Comparison of ENCODE assay signal across 8 mouse cellular contexts in genomic region chr9:97019231-97019630, GRCm38 (mm10). TPM values are rescaled to one million over a fixed set of nuclear protein-coding genes. Genes with fewer than 3 reads are reported as not detected.
DNase-seq lines count a peak whose midpoint lies in the region; ATAC-seq and TF ChIP-seq lines count a peak whose summit lies in the region.

No protein-coding gene starts in this region.

- 0% methylated on average over 11 of the region's 11 CpGs for WGBS in lung, embryonic 15.5 days
- WGBS in forebrain, embryonic 10.5 days = 1% methylated on average over 11 of the region's 11 CpGs
- 5% methylated on average over 11 of the region's 11 CpGs for WGBS in small intestine, adult 2 months

- peak overlapping the region; percentile 97 for H3K4me2 ChIP-seq in lung, embryonic 15.5 days

- H3K9ac ChIP-seq in lung, embryonic 15.5 days = peak overlapping the region; percentile 55; the same call in 1 of the 2 replicates

- peak overlapping the region; percentile 58 for H3K4me3 ChIP-seq in lung, embryonic 15.5 days
- peak overlapping the region; percentile 83 for H3K4me3 ChIP-seq in forebrain, embryonic 10.5 days
- peak overlapping the region; percentile 57 for H3K4me3 ChIP-seq in small intestine, adult 2 months (ENCODE audit: low read depth, low read length)

- peak overlapping the region; percentile 77; the same call in 1 of the 2 replicates for H3K27ac ChIP-seq in lung, embryonic 15.5 days
- peak overlapping the region; percentile 98 for H3K27ac ChIP-seq in forebrain, embryonic 10.5 days
- no peak overlapping the region for H3K27ac ChIP-seq in small intestine, adult 2 months (ENCODE audit: insufficient read depth, low read depth, low read length)

- DNase-seq in lung, postnatal 36 days = no peak
- DNase-seq in forebrain, embryonic 10.5 days (ENCODE audit: extremely low spot score, low spot score) = no peak
- DNase-seq in kidney, postnatal 4 days = peak; percentile 34 to 50
- DNase-seq in thymus, postnatal 14 days = no peak
- DNase-seq in gastrocnemius, postnatal 36 days = no peak
- DNase-seq in adrenal gland, postnatal 36 days = no peak

- no peaks in the 10 kb centered on the region for H3K9me3 ChIP-seq in lung, embryonic 15.5 days
- H3K9me3 ChIP-seq in forebrain, embryonic 10.5 days = no peaks in the 10 kb centered on the region

- TF ChIP-seq CTCF in small intestine, adult 2 months (IDR thresholded peaks at IDR 0.05; ENCODE audit: extremely low read depth, insufficient read length, insufficient replicate concordance, low read depth, low read length) = no peak; the same call in 1 of the 2 replicates

- H3K36me3 ChIP-seq in lung, embryonic 15.5 days = no peaks in the 10 kb centered on the region
- peaks cover 2% of the 10 kb centered on the region; the same call in 1 of the 2 replicates for H3K36me3 ChIP-seq in forebrain, embryonic 10.5 days (replicated peaks)
- no peaks in the 10 kb centered on the region for H3K36me3 ChIP-seq in small intestine, adult 2 months (ENCODE audit: control insufficient read depth, insufficient read depth, low read length)

- peaks cover 38% of the 10 kb centered on the region for H3K27me3 ChIP-seq in lung, embryonic 15.5 days
- peaks cover 26% of the 10 kb centered on the region for H3K27me3 ChIP-seq in forebrain, embryonic 10.5 days (ENCODE audit: poor library complexity, severe bottlenecking)
- peaks cover 27% of the 10 kb centered on the region for H3K27me3 ChIP-seq in small intestine, adult 2 months (ENCODE audit: control insufficient read depth, insufficient read depth, low read length)

- H3K4me1 ChIP-seq in lung, embryonic 15.5 days = peaks cover 37% of the 10 kb centered on the region
- H3K4me1 ChIP-seq in forebrain, embryonic 10.5 days = peaks cover 49% of the 10 kb centered on the region
- H3K4me1 ChIP-seq in small intestine, adult 2 months (ENCODE audit: control insufficient read depth, insufficient read depth, insufficient read length, low read length) = peaks cover 8% of the 10 kb centered on the region

- no peak for TF ChIP-seq POLR2A in small intestine, adult 2 months (IDR thresholded peaks at IDR 0.05; ENCODE audit: low read depth, low read length)

- no peak for ATAC-seq in lung, embryonic 15.5 days (ENCODE audit: borderline replicate concordance, extremely low read depth, low FRiP score, low TSS enrichment)

- intact Hi-C loops in gastrocnemius, postnatal 36 days (cut with DNase I) = loop anchor here (2.0 kb wide), 2 partner anchors 58 to 100 kb away; no protein-coding TSS in a partner anchor

RNA-seq across cellular contexts. Expression of gene Spsb4, which starts 0.6 kb away (rescaled TPM):
- 14.1 and 14.5 TPM in 2 replicates for polyA plus RNA-seq in lung, embryonic 15.5 days (2015; fragmentation: Nextera tagmentation; extraction: Ambion mirVana)
- 102 and 109 TPM in 2 replicates for polyA plus RNA-seq in forebrain, embryonic 10.5 days (2016; fragmentation: Nextera tagmentation; extraction: Ambion mirVana)
- polyA plus RNA-seq in small intestine, adult 2 months (2012; rRNA removed) = 0.24 and 0.56 TPM in 2 replicates
- 1 to 10 TPM; 1.4 to 4.1 TPM for total RNA-seq in gastrocnemius, postnatal 36 days (2021)
- under 1 TPM; 0.93 to 0.99 TPM for total RNA-seq in adrenal gland, postnatal 36 days (2021)

Comparison
In these comparisons a context has a peak if more than half of its experiments do, and no peak if none do; other contexts are left out.
1. DNase-seq: peak in kidney, postnatal 4 days (2 of 2); none in lung, postnatal 36 days (single experiment), forebrain, embryonic 10.5 days (single experiment), thymus, postnatal 14 days (single experiment), gastrocnemius, postnatal 36 days (0 of 2) and adrenal gland, postnatal 36 days (0 of 2).
2. Peak in every context shown above with its lines, with median percentiles within 50 percentile points of each other: H3K4me3 ChIP-seq.